Mouse (Mus musculus) forebrain, embryonic 11.5 days (tissue): ENCODE measurements at regions not wholly inside any gene's neighbourhood (a gene's known extent, or its start where the extent isn't known, plus 50 kb on each side); places are given as distances from the start of the nearest gene placed in this dataset.
A peak's percentile ranks its signal among the peaks of the same experiment; 100 is the strongest.

Source experiments
- ATAC-seq: fragments of 200-750 bp; cut with Nextera tagmentation; replicated peaks from 2 replicates; pipeline ENCODE4 v1.8.0; 2017; ENCODE audit warnings: moderate TSS enrichment; ENCODE audit not compliant: low FRiP score
- DNase-seq: peaks from one replicate; pipeline ENCODE4 v3.0.0-alpha.2; 2017; ENCODE audit warnings: low spot score
- H3K27ac ChIP-seq: fragments of 300-500 bp; sonication (generic); 2 replicates; pipeline ENCODE4 v1.5.1; 2014; ENCODE audit warnings: low read depth, low read length
- H3K27me3 ChIP-seq: fragments of 300-500 bp; sonication (generic); 2 replicates; pipeline ENCODE4 v1.6.1; 2014; ENCODE audit warnings: mild to moderate bottlenecking, low read length, mixed read lengths; ENCODE audit not compliant: control insufficient read depth, insufficient read depth
- H3K36me3 ChIP-seq: fragments of 300-500 bp; sonication (generic); 2 replicates; pipeline ENCODE4 v1.6.1; 2014; ENCODE audit warnings: mild to moderate bottlenecking, low read length, moderate library complexity, mixed read lengths; ENCODE audit not compliant: control insufficient read depth, insufficient read depth
- H3K4me1 ChIP-seq: fragments of 300-500 bp; sonication (generic); replicated peaks from 2 replicates; pipeline ENCODE4 v1.6.1; 2014; ENCODE audit warnings: low read length, mixed read lengths; ENCODE audit not compliant: control insufficient read depth, insufficient read depth
- H3K4me2 ChIP-seq: fragments of 300-500 bp; sonication (generic); 2 replicates; pipeline ENCODE4 v1.6.1; 2014; ENCODE audit warnings: low read depth, mild to moderate bottlenecking, low read length, moderate library complexity, mixed read lengths; ENCODE audit not compliant: severe bottlenecking
- H3K4me3 ChIP-seq: fragments of 300-500 bp; sonication (generic); 2 replicates; pipeline ENCODE4 v1.5.1; 2014; ENCODE audit warnings: low read depth, low read length
- H3K9ac ChIP-seq: fragments of 300-500 bp; sonication (generic); 2 replicates; pipeline ENCODE4 v1.6.1; 2014; ENCODE audit warnings: low read length
- H3K9me3 ChIP-seq: fragments of 300-500 bp; sonication (generic); 2 replicates; pipeline ENCODE4 v1.6.1; 2016; ENCODE audit warnings: low read length, mixed read lengths; ENCODE audit not compliant: control insufficient read depth
- WGBS: fragments of 180-500 bp; shearing (Covaris S2); extraction: QIAGEN DNeasy Blood & Tissue Kit; methylation state at CpG from one replicate; pipeline ENCODE4 v1.1.7; 2014; 5-methylcytosine and 5-hydroxymethylcytosine counted together

- Histone ChIP-seq H3K9me3 (no peaks in the 10 kb centered on the region), H3K9ac (no peak overlapping the region), H3K27me3 (no peaks in the 10 kb centered on the region), H3K36me3 (no peaks in the 10 kb centered on the region), H3K4me3 (no peak overlapping the region), H3K4me1 (no peaks in the 10 kb centered on the region), H3K27ac (no peak overlapping the region), H3K4me2 (no peak overlapping the region)
- DNase-seq (no peak), ATAC-seq (no peak)
- WGBS = 68% methylated on average over 4 of the region's 4 CpGs
Measured at GRCm38 (mm10) chr1:169230097-169230496, 301.2 kb downstream of the Nuf2 start.

GRCm38 (mm10) chr1:169224431-169224830 is 306.8 kb downstream of the Nuf2 start:
- 91% methylated on average over 2 of the region's 2 CpGs for WGBS
- Histone ChIP-seq H3K4me1 (no peaks in the 10 kb centered on the region), H3K9ac (no peak overlapping the region), H3K4me3 (no peak overlapping the region), H3K4me2 (no peak overlapping the region), H3K9me3 (no peaks in the 10 kb centered on the region), H3K36me3 (no peaks in the 10 kb centered on the region), H3K27ac (no peak overlapping the region), H3K27me3 (no peaks in the 10 kb centered on the region)
- ATAC-seq (no peak), DNase-seq (no peak)

GRCm38 (mm10) chr1:169187658-169188057 is 343.6 kb downstream of the Nuf2 start:
- H3K27ac ChIP-seq = no peak overlapping the region
- H3K27me3 ChIP-seq = no peaks in the 10 kb centered on the region
- H3K4me1 ChIP-seq = no peaks in the 10 kb centered on the region; the same call in 1 of the 2 replicates
- no peak overlapping the region for H3K9ac ChIP-seq
- no peak for DNase-seq
- no peak overlapping the region for H3K4me2 ChIP-seq
- no peaks in the 10 kb centered on the region for H3K36me3 ChIP-seq
- H3K9me3 ChIP-seq = no peaks in the 10 kb centered on the region
- ATAC-seq = peak; percentile 36; the same call in 1 of the 2 replicates
- H3K4me3 ChIP-seq = no peak overlapping the region
- WGBS = 16% methylated on average over 1 of the region's 1 CpGs

- H3K27me3 ChIP-seq = no peaks in the 10 kb centered on the region
- H3K4me2 ChIP-seq = no peak overlapping the region
- 86% methylated on average over 2 of the region's 2 CpGs for WGBS
- ATAC-seq = no peak
- no peak for DNase-seq
- H3K9me3 ChIP-seq = no peaks in the 10 kb centered on the region
- no peaks in the 10 kb centered on the region for H3K4me1 ChIP-seq
- no peaks in the 10 kb centered on the region for H3K36me3 ChIP-seq
- H3K9ac ChIP-seq = no peak overlapping the region
- H3K4me3 ChIP-seq = no peak overlapping the region
- H3K27ac ChIP-seq = no peak overlapping the region
Measured at GRCm38 (mm10) chr1:169170405-169170804, 360.9 kb downstream of the Nuf2 start.

GRCm38 (mm10) chr1:169168033-169168432 is 363.2 kb downstream of the Nuf2 start:
- Histone ChIP-seq H3K4me1 (no peaks in the 10 kb centered on the region), H3K36me3 (no peaks in the 10 kb centered on the region), H3K9ac (no peak overlapping the region), H3K9me3 (no peaks in the 10 kb centered on the region), H3K27ac (no peak overlapping the region), H3K4me2 (no peak overlapping the region), H3K27me3 (no peaks in the 10 kb centered on the region), H3K4me3 (no peak overlapping the region)
- DNase-seq = no peak
- no peak for ATAC-seq
- 92% methylated on average over 4 of the region's 4 CpGs for WGBS

GRCm38 (mm10) chr1:169166041-169166850 is 365.0 kb downstream of the Nuf2 start:
- no peak overlapping the region for H3K9ac ChIP-seq
- no peaks in the 10 kb centered on the region for H3K36me3 ChIP-seq
- no peak for DNase-seq
- ATAC-seq = no peak
- H3K4me1 ChIP-seq = no peaks in the 10 kb centered on the region
- 90% methylated on average over 5 of the region's 5 CpGs for WGBS
- no peak overlapping the region for H3K4me2 ChIP-seq
- H3K27ac ChIP-seq = no peak overlapping the region
- H3K9me3 ChIP-seq = no peaks in the 10 kb centered on the region
- no peaks in the 10 kb centered on the region for H3K27me3 ChIP-seq
- no peak overlapping the region for H3K4me3 ChIP-seq

- no peak overlapping the region for H3K9ac ChIP-seq
Measured at GRCm38 (mm10) chr1:169160858-169161257, 370.4 kb downstream of the Nuf2 start.

GRCm38 (mm10) chr1:169160220-169160619 is 371.0 kb downstream of the Nuf2 start:
- no peaks in the 10 kb centered on the region for H3K4me1 ChIP-seq
- H3K9me3 ChIP-seq = no peaks in the 10 kb centered on the region
- H3K27ac ChIP-seq = no peak overlapping the region
- ATAC-seq (no peak), DNase-seq (no peak)
- no peak overlapping the region for H3K4me3 ChIP-seq
- H3K4me2 ChIP-seq = no peak overlapping the region
- no peaks in the 10 kb centered on the region for H3K36me3 ChIP-seq
- no peaks in the 10 kb centered on the region for H3K27me3 ChIP-seq
- H3K9ac ChIP-seq = no peak overlapping the region
- whole genome bisulfite sequencing = 100% methylated on average over 1 of the region's 1 CpGs

More at GRCm38 (mm10) chr1:169160858-169161257, 370.4 kb downstream of the Nuf2 start:
- Histone ChIP-seq H3K4me1 (no peaks in the 10 kb centered on the region), H3K27ac (no peak overlapping the region), H3K9me3 (no peaks in the 10 kb centered on the region), H3K27me3 (no peaks in the 10 kb centered on the region), H3K36me3 (no peaks in the 10 kb centered on the region), H3K4me2 (no peak overlapping the region), H3K4me3 (no peak overlapping the region)
- ATAC-seq (no peak), DNase-seq (no peak)
- 89% methylated on average over 6 of the region's 6 CpGs for WGBS

GRCm38 (mm10) chr1:169159786-169160185 is 371.5 kb downstream of the Nuf2 start:
- ATAC-seq (no peak), DNase-seq (no peak)
- H3K4me2 ChIP-seq = no peak overlapping the region
- H3K4me1 ChIP-seq = no peaks in the 10 kb centered on the region
- H3K27me3 ChIP-seq = no peaks in the 10 kb centered on the region
- H3K36me3 ChIP-seq = no peaks in the 10 kb centered on the region
- no peak overlapping the region for H3K9ac ChIP-seq
- no peaks in the 10 kb centered on the region for H3K9me3 ChIP-seq
- H3K27ac ChIP-seq = no peak overlapping the region
- no peak overlapping the region for H3K4me3 ChIP-seq
